Mouse (Mus musculus) limb, embryonic 10.5 days (tissue): ENCODE measurements at regions not wholly inside any gene's neighbourhood (a gene's known extent, or its start where the extent isn't known, plus 50 kb on each side); places are given as distances from the start of the nearest gene placed in this dataset.

Source experiments
- DNase-seq: peaks from one replicate; pipeline ENCODE4 v3.0.0-alpha.2; 2017; ENCODE audit warnings: low spot score
- H3K27ac ChIP-seq: fragments of 300-500 bp; sonication (generic); 2 replicates; pipeline ENCODE4 v1.5.1; 2016; ENCODE audit warnings: mild to moderate bottlenecking
- H3K27me3 ChIP-seq: fragments of 300-500 bp; sonication (generic); 2 replicates; pipeline ENCODE4 v1.6.1; 2016; ENCODE audit warnings: low read depth, mild to moderate bottlenecking; ENCODE audit not compliant: poor library complexity, severe bottlenecking
- H3K36me3 ChIP-seq: fragments of 300-500 bp; sonication (generic); 2 replicates; pipeline ENCODE4 v1.6.1; 2016; ENCODE audit warnings: mild to moderate bottlenecking, moderate library complexity
- H3K4me1 ChIP-seq: fragments of 300-500 bp; sonication (generic); 2 replicates; pipeline ENCODE4 v1.6.1; 2016
- H3K4me3 ChIP-seq: fragments of 300-500 bp; sonication (generic); 2 replicates; pipeline ENCODE4 v1.5.1; 2016; ENCODE audit warnings: mild to moderate bottlenecking, moderate library complexity
- H3K9me3 ChIP-seq: fragments of 300-500 bp; sonication (generic); replicated peaks from 2 replicates; pipeline ENCODE4 v1.6.1; 2016; ENCODE audit warnings: mild to moderate bottlenecking
- WGBS: fragments of 180-500 bp; shearing (Covaris S2); methylation state at CpG from one replicate; pipeline ENCODE4 v1.1.7; 2016; 5-methylcytosine and 5-hydroxymethylcytosine counted together

- WGBS, result 80% methylated on average over 9 of the region's 9 CpGs
- no peak overlapping the region for H3K27ac ChIP-seq
- no peak overlapping the region for H3K4me3 ChIP-seq
- no peaks in the 10 kb centered on the region for H3K27me3 ChIP-seq
- no peak for DNase-seq
- no peaks in the 10 kb centered on the region for H3K4me1 ChIP-seq
- H3K36me3 ChIP-seq, result no peaks in the 10 kb centered on the region
- no peaks in the 10 kb centered on the region for H3K9me3 ChIP-seq
Observed at GRCm38 (mm10) chr2:131436149-131436548, 55.1 kb upstream of the Smox start.

- H3K36me3 ChIP-seq, result no peaks in the 10 kb centered on the region
- H3K27me3 ChIP-seq, result no peaks in the 10 kb centered on the region
- peaks cover 6% of the 10 kb centered on the region for H3K4me1 ChIP-seq
- 91% methylated on average over 4 of the region's 4 CpGs for WGBS
- H3K4me3 ChIP-seq, result no peak overlapping the region
- H3K27ac ChIP-seq, result no peak overlapping the region
- H3K9me3 ChIP-seq, result no peaks in the 10 kb centered on the region
- DNase-seq, result no peak
Observed at GRCm38 (mm10) chr2:131430474-131430873, 60.8 kb upstream of the Smox start.

- 71% methylated on average over 4 of the region's 4 CpGs for WGBS
- Histone ChIP-seq H3K36me3 (no peaks in the 10 kb centered on the region), H3K4me1 (peaks cover 10% of the 10 kb centered on the region), H3K4me3 (no peak overlapping the region), H3K9me3 (no peaks in the 10 kb centered on the region), H3K27me3 (no peaks in the 10 kb centered on the region), H3K27ac (no peak overlapping the region)
- DNase-seq, result no peak
Observed at GRCm38 (mm10) chr2:131428089-131428488, 63.2 kb upstream of the Smox start.

- H3K27me3 ChIP-seq, result no peaks in the 10 kb centered on the region
- DNase-seq, result no peak
- peaks cover 13% of the 10 kb centered on the region for H3K4me1 ChIP-seq
- H3K9me3 ChIP-seq, result no peaks in the 10 kb centered on the region
- H3K27ac ChIP-seq, result no peak overlapping the region
- no peak overlapping the region for H3K4me3 ChIP-seq
- no peaks in the 10 kb centered on the region for H3K36me3 ChIP-seq
Observed at GRCm38 (mm10) chr2:131426941-131427340, 64.4 kb upstream of the Smox start.

- Histone ChIP-seq H3K27me3 (no peaks in the 10 kb centered on the region), H3K27ac (no peak overlapping the region), H3K36me3 (no peaks in the 10 kb centered on the region), H3K9me3 (no peaks in the 10 kb centered on the region), H3K4me3 (0 out of 2 replicates have a peak overlapping the region, but pooled peaks have one; percentile 52), H3K4me1 (peaks cover 8% of the 10 kb centered on the region; the same call in 1 of the 2 replicates)
- no peak for DNase-seq
- WGBS, result 76% methylated on average over 11 of the region's 11 CpGs
Observed at GRCm38 (mm10) chr2:131423616-131424320, 67.5 kb upstream of the Smox start.

- Histone ChIP-seq H3K27ac (peak overlapping the region; percentile 81), H3K27me3 (no peaks in the 10 kb centered on the region), H3K4me1 (peaks cover 7% of the 10 kb centered on the region; the same call in 1 of the 2 replicates), H3K9me3 (no peaks in the 10 kb centered on the region), H3K36me3 (no peaks in the 10 kb centered on the region), H3K4me3 (peak overlapping the region; percentile 52)
- WGBS, result 1% methylated on average over 13 of the region's 13 CpGs
- peak; percentile 68 for DNase-seq
Observed at GRCm38 (mm10) chr2:131422907-131423445, 68.3 kb upstream of the Smox start.

- no peak for DNase-seq
- Histone ChIP-seq H3K9me3 (no peaks in the 10 kb centered on the region), H3K4me3 (no peak overlapping the region), H3K27me3 (no peaks in the 10 kb centered on the region), H3K4me1 (peaks cover 4% of the 10 kb centered on the region; the same call in 1 of the 2 replicates), H3K27ac (no peak overlapping the region), H3K36me3 (no peaks in the 10 kb centered on the region)
- WGBS, result 76% methylated on average over 7 of the region's 7 CpGs
Observed at GRCm38 (mm10) chr2:131418130-131418529, 65.4 kb upstream of the Rnf24 start.

GRCm38 (mm10) chr2:131417472-131417871 lies 64.8 kb upstream of the Rnf24 start:
- Histone ChIP-seq H3K4me3 (no peak overlapping the region), H3K36me3 (no peaks in the 10 kb centered on the region), H3K27me3 (no peaks in the 10 kb centered on the region), H3K27ac (no peak overlapping the region), H3K9me3 (no peaks in the 10 kb centered on the region), H3K4me1 (no peaks in the 10 kb centered on the region)
- WGBS, result 90% methylated on average over 2 of the region's 2 CpGs
- no peak for DNase-seq

- no peaks in the 10 kb centered on the region for H3K4me1 ChIP-seq
- 48% methylated on average over 6 of the region's 6 CpGs for WGBS
- H3K9me3 ChIP-seq, result no peaks in the 10 kb centered on the region
- no peaks in the 10 kb centered on the region for H3K36me3 ChIP-seq
- H3K27me3 ChIP-seq, result no peaks in the 10 kb centered on the region
- H3K27ac ChIP-seq, result no peak overlapping the region
- peak; percentile 50 for DNase-seq
- no peak overlapping the region for H3K4me3 ChIP-seq
Observed at GRCm38 (mm10) chr2:131416482-131416881, 63.8 kb upstream of the Rnf24 start.

- Histone ChIP-seq H3K4me3 (no peak overlapping the region), H3K9me3 (no peaks in the 10 kb centered on the region), H3K36me3 (no peaks in the 10 kb centered on the region), H3K27me3 (no peaks in the 10 kb centered on the region), H3K27ac (no peak overlapping the region), H3K4me1 (no peaks in the 10 kb centered on the region; the same call in 1 of the 2 replicates)
- WGBS, result 84% methylated on average over 5 of the region's 5 CpGs
- DNase-seq, result no peak
Observed at GRCm38 (mm10) chr2:131410906-131411520, 58.3 kb upstream of the Rnf24 start.

- DNase-seq, result no peak
- Histone ChIP-seq H3K36me3 (no peaks in the 10 kb centered on the region), H3K27me3 (no peaks in the 10 kb centered on the region), H3K9me3 (no peaks in the 10 kb centered on the region), H3K4me1 (peaks cover 9% of the 10 kb centered on the region), H3K27ac (no peak overlapping the region), H3K4me3 (no peak overlapping the region)
- 82% methylated on average over 5 of the region's 5 CpGs for WGBS
Observed at GRCm38 (mm10) chr2:131407337-131407736, 54.6 kb upstream of the Rnf24 start.

- 68% methylated on average over 1 of the region's 1 CpGs for WGBS
- Histone ChIP-seq H3K36me3 (no peaks in the 10 kb centered on the region), H3K27me3 (no peaks in the 10 kb centered on the region), H3K4me3 (no peak overlapping the region), H3K9me3 (no peaks in the 10 kb centered on the region), H3K4me1 (peaks cover 24% of the 10 kb centered on the region), H3K27ac (peak overlapping the region; percentile 19; the same call in 1 of the 2 replicates)
- DNase-seq, result no peak
Observed at GRCm38 (mm10) chr2:131404218-131404555, 51.5 kb upstream of the Rnf24 start.

- H3K9me3 ChIP-seq, result no peaks in the 10 kb centered on the region
- no peak overlapping the region for H3K4me3 ChIP-seq
- peaks cover 24% of the 10 kb centered on the region for H3K4me1 ChIP-seq
- peak overlapping the region; percentile 31; the same call in 1 of the 2 replicates for H3K27ac ChIP-seq
- no peaks in the 10 kb centered on the region for H3K36me3 ChIP-seq
- no peaks in the 10 kb centered on the region for H3K27me3 ChIP-seq
- 83% methylated on average over 5 of the region's 5 CpGs for WGBS
- no peak for DNase-seq
Observed at GRCm38 (mm10) chr2:131403543-131404217, 51.0 kb upstream of the Rnf24 start.
